Mouse (Mus musculus) spleen, adult 10 weeks (tissue): ENCODE results near the gene 9130409I23Rik. TPM values are rescaled to one million over a fixed set of nuclear protein-coding genes. Genes with fewer than 3 reads are reported as not detected.

Source experiments
- polyA plus RNA-seq: library from polyadenylated mRNA; stranded (reverse); fragments of 350-450 nt; fragmentation: Illumina TruSeq; extraction: RNeasy Lipid Tissue Mini Kit (QIAGEN cat#74804); gene quantifications from one replicate; pipeline ENCODE4 v1.2.3, GENCODE M21; 2015; ENCODE audit warnings: low replicate concordance; ENCODE audit not compliant: insufficient read depth

The 9130409I23Rik gene
- not detected for polyA plus RNA-seq

GRCm38 (mm10) chr1:181050937-181051336 is at the start of gene 9130409I23Rik:
Gene 9130409I23Rik (plus strand): TSS chr1:181051237.

GRCm38 (mm10) chr1:181020756-181021487 is 30.1 kb upstream of the 9130409I23Rik start, which contains the start of gene Ephx1:
Gene Ephx1 (minus strand): TSS chr1:181020904.

Other genes with a start within 250 kb of the 9130409I23Rik start
- gene H3f3a, start 237.3 kb upstream of the 9130409I23Rik start, polyA plus RNA-seq, result 1,813 TPM
- 26.7 TPM for gene Sde2, start 200.1 kb upstream of the 9130409I23Rik start, polyA plus RNA-seq
- not detected for gene Lefty2, start 158.1 kb upstream of the 9130409I23Rik start, polyA plus RNA-seq
- 11.0 TPM for gene Pycr2, start 146.9 kb upstream of the 9130409I23Rik start, polyA plus RNA-seq
- gene Lefty1, start 116.2 kb upstream of the 9130409I23Rik start, polyA plus RNA-seq, result 1.9 TPM
- gene Tmem63a, start 108.9 kb upstream of the 9130409I23Rik start, polyA plus RNA-seq, result 31.9 TPM
- gene Ephx1, start 30.3 kb upstream of the 9130409I23Rik start, polyA plus RNA-seq, result 112 TPM
- gene Nvl, start 93.0 kb downstream of the 9130409I23Rik start, polyA plus RNA-seq, result 54.6 TPM
- 60.8 TPM for gene Cnih4, start 93.5 kb downstream of the 9130409I23Rik start, polyA plus RNA-seq
- 163 TPM for gene Wdr26, start 160.8 kb downstream of the 9130409I23Rik start, polyA plus RNA-seq